Mouse (Mus musculus): ENCODE measurements around the gene Best1.

The Best1 gene

DNA sequence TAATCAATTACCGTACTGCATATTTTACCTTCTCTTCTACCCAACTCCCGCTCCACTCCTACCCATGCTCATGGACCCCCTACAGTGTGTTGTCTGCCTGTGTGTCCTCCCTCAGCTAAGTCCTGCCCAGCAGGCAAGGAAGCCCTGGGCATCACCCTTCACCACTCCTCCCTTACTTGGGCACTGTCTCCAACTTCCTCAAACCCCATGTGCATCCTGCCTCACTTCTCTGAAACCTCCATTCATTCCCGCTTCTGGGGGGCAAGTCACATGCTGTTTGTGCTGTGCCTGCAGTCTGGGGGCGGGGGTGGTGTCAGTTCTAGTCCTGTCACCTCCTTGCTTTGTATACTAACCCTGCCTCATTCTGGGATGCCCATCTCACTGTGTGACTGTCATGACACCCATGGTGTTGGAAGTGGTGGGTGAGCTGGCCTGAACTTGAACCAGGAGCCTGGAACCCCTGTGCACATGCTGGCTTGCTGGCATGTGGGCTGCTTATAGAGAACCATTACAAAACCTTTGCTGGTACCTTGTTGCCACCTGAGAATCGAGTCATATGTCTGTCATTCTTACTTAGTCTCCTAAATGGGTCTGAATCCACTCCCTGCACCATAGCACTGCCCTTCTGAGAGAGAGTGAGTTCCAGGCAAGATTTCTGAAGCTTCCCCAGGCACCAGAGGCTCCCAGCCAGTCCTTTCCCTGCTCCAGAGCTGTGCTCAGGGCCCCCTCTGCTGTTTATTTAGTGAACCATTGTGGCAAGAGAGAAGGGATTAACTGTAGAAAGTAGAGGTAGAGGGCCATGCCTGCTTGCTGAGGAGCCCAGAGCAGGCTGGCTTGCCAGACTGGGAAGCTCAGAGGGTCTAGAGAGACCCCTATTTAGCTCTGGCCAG is 21.2 kb upstream of the Best1 start:
- no peak for DNase-seq (ENCODE audit: low read depth)

GRCm38 (mm10) chr19:10021981-10022380 is 20.5 kb upstream of the Best1 start:
- no peak for DNase-seq (ENCODE audit: low read depth)

DNA sequence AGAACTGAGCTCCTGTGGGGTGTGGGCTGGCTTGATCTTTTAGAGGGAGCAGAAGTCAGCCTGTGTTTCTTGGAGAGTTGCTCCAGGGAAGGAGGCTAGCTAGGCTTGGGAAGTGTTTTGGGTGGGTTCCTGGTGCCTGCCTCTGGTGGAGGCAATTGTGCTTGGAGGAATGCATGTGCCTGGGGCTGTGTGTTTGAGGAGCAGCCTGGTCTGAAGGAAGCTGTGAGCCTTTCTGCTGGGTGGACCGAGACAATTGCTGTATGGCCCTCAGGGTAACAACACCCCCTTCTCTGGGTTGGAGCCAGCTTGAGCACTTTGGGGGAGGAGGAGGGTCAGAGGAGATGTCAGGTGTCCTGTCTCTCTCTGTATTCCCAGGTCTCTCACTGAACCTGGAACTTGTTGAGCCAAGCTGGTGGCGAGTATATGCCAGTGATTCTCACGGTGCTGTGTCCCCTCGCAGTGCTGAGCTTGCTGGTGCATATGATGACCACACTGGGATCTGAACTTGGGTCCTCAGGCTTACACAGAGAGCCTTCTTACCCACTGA is 17.9 kb upstream of the Best1 start:
- DNase-seq (ENCODE audit: low read depth): no peak

- no peak for DNase-seq (ENCODE audit: low read depth)
Measured at GRCm38 (mm10) chr19:10018527-10018818, 17.0 kb upstream of the Best1 start.

DNA sequence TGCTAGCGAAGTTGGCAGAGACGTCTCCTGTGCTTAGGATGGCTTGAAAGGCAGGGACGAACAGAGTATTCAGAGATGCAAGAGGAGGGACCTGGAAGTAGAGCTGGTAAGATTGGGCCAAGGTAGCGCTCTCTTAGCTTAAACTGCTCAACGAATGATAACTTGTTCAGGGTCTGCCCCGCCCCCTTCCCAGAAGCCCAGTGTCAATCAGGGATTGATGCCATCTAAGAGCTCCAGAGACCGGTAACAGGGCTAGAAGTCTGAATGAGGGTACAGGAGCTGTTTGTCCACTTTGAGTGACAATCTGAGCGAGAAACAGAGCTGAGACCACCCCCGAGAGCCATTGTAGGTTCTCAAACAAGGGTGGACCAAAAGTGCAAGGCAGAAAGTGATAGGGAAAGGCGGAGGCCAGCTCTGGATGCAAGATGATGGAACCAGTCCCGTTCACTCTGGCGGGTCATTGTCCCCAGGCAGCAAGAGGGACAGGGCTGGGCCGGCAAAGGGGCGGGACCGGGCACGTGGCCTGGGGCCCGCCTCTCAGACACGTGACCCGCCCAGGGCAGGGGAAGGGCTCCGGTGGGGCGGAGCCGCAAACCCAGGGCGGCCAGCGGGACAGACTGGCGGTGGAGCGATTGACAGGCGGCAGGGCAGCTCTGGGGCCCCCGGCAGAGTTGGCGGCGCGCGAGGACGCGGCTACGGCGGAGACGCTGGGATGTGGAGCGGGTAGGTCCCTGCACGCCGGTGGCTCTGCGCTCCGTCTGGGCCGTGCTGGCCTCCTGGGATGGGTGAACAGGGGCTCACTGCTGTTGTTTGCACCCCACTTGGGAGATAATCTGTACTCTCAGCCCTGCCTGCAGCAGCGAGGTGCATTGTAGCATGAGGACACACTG is 16.4 kb upstream of the Best1 start:
- peak; percentile 62 for DNase-seq (ENCODE audit: low read depth)

DNA sequence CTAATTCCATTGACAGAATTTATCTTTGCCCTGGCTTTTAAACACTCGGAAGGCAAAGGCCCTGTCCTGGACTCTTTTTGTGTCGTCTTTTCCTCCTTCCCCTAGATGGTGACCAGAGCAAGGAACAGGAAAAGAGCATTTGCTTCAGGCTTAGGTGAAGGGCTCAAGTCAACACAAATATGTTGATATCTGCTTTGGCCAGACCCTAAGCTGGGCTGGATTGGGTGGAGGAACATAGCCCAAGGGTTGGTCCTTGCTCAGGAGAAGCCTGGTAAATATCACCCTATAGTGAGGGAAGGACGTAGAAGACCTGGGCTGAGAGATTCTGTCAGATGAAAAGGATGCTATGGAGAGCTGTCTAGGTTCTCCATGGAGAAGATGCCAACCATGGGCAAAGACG is 14.7 kb upstream of the Best1 start:
- DNase-seq (ENCODE audit: low read depth): no peak

DNA sequence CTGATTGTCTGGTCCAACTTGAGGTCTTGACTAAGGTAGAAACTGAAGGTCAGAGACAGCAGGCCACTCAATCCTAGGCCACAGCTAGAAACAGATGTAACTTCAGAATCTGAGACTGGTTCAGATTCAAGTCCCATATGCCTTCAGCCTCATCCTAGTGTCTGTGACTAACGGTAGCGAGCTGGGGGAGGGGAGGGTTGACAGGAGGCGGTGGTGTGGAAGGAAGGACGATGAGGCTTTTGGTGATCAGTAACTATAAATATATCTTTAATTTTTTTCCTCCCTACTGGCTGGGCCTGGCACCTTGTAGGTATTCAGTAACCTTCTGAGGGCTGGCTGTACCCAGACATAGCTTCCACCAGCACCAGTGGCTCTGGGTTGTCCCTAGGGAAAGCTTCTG is 14.0 kb upstream of the Best1 start:
- DNase-seq (ENCODE audit: low read depth): no peak

DNA sequence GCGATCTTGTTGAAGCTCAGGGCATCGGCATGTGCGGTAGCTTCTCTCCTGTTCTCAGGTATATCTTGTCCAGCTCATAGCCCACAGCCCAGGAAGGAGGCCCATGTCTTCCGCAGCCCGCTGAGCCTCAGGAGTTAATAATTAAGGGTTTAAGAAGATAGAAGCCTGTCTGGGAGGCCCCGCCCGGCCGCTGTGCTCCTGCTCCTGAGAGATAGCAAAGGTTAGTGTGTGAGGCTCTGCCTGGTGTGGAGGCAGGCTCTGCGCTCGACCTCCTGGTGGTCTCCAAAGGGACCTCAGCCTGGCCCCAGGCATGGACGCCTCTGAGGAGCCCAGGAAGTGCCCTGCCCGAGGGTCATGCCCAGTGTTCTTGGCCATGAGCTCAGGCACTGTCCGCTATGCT is 13.4 kb upstream of the Best1 start:
- peak; percentile 37 for DNase-seq (ENCODE audit: low read depth)

GRCm38 (mm10) chr19:10013913-10014312 is 12.5 kb upstream of the Best1 start:
- DNase-seq (ENCODE audit: low read depth): no peak

GRCm38 (mm10) chr19:10013348-10013747 is 11.9 kb upstream of the Best1 start:
- no peak for DNase-seq (ENCODE audit: low read depth)

GRCm38 (mm10) chr19:10012827-10013278 is 11.4 kb upstream of the Best1 start:
- no peak for DNase-seq (ENCODE audit: low read depth)

GRCm38 (mm10) chr19:10011408-10011807 is 10.0 kb upstream of the Best1 start:
- no peak for DNase-seq (ENCODE audit: low read depth)

- DNase-seq (ENCODE audit: low read depth): no peak
Measured at GRCm38 (mm10) chr19:10003696-10004095, 2.3 kb upstream of the Best1 start.

- DNase-seq (ENCODE audit: low read depth): no peak
Measured at GRCm38 (mm10) chr19:10000330-10000729, 1.1 kb downstream of the Best1 start.

GRCm38 (mm10) chr19:9998736-9999486 is 2.5 kb downstream of the Best1 start:
- no peak for DNase-seq (ENCODE audit: low read depth)

DNA sequence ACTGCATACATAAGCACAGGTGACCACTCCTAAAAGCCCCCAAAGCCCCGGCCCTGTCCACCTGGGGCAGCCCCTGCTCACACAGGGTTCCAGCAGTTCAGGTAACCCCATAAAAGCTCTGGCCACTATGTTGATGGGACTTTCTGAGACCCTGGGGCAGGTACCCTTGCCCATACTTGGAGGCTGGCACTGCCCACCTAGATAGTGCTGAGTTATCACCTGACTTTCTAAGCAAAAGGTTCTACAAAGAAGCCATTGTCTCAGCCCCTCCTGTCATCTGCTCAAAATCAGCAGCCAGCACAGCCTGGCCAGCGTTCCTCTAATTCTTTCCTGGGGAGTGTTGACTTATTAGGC is 3.4 kb downstream of the Best1 start:
- no peak for DNase-seq (ENCODE audit: low read depth)

- DNase-seq (ENCODE audit: low read depth): no peak
Measured at GRCm38 (mm10) chr19:9997204-9998062, 4.0 kb downstream of the Best1 start.

DNA sequence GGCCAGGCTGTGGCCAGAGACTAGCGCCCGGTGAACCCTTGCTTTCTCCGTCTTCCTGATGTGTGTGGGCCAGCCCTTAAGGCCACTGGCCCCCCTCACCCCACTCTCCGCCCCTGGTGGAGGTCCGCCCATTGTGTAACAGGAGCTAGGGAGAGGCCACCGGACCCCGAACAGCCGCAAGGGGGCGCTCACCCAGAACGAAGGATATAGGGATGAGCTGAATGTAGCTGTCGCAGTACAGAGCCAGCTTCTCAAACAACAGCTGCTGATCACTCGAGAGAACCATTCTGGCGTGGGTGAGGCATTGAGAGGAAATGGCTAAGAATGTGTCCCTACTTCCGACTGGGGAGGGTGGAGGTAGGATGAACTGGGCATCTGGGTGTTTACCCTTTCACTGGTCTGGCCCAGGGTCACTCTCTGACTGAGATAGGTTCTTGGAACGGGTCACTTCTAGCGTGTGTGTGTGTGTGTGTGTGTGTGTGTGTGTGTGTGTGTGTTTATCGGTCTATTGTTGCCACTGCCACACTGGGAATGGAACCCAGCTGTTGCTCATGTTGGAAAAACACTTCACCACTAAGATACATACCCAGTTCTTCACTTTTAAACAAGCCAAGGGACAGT is 8.3 kb downstream of the Best1 start:
- peak; percentile 83 for DNase-seq (ENCODE audit: low read depth)

DNA sequence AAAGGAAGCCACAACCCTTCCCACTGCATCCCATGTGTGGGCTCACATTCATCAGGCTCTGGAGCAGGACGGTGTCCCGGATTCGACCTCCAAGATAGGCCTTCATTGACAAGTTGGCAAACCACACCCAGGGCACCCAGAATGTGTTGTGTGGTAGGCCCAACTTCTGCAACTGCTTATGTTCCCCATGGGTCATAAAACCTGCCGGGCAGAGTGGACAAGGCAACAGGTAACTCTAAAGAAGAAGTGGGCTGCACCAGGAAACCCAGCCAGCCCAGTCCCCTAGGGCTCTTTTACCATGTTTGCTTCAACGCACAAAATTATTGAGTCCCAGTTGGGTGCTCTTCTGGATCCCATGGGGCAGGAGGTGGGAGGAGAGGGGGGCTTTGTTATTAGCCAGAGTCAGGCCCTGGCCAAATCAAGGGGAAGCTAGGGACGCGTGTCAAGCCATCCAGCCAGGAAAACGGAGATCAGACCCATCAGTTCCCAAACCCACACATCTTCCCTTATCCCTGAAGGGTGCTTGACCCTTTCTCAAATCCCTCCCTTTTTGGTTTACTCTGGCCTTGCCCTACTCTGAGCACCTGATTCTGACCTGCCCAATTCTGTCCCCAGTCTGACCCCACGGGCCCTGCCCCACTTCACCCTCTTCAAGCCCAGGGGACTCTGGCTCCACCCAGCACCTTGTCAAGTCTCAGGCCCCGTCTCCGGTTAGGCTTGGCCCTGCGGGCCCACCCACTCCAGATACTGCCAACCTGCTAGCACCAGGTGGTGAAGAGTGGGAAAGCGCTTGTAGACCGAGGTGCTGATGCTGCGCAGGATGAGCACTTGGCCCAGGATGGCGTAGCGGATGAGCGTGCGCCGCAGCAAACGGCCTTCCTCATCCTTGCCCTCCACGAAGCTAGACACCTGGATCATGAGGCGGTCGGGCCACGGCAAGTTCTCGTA is 9.1 kb downstream of the Best1 start:
- DNase-seq (ENCODE audit: low read depth): no peak

GRCm38 (mm10) chr19:9991304-9991703 is 10.1 kb downstream of the Best1 start:
- DNase-seq (ENCODE audit: low read depth): peak; percentile 83

Measured in c-Kit-positive CD71-negative TER-119-negative erythroid progenitor cells, embryonic 14.5 days (primary cell).